Mouse (Mus musculus) liver, embryonic 14.5 days (tissue): ENCODE results near the gene Hoxd11. TPM values are rescaled to one million over a fixed set of nuclear protein-coding genes. Genes with fewer than 3 reads are reported as not detected.

Source experiments
- ATAC-seq: fragments of 200-750 bp; cut with Nextera tagmentation; 2 replicates; pipeline ENCODE4 v1.8.0; 2017; ENCODE audit warnings: moderate number of reproducible peaks, mild to moderate bottlenecking, moderate library complexity; ENCODE audit not compliant: insufficient read depth
- DNase-seq, 3 experiments: peaks; one replicate each; pipeline ENCODE4 v3.0.0-alpha.2; 2012 to 2013; ENCODE audit warnings: low read depth in 3 of 3, low spot score in 3 of 3
- H3K27ac ChIP-seq: fragments of 300-500 bp; sonication (generic); 2 replicates; pipeline ENCODE4 v1.5.1; 2014; ENCODE audit warnings: moderate library complexity, mild to moderate bottlenecking, control low read depth, inconsistent platforms
- H3K27me3 ChIP-seq: fragments of 300-500 bp; sonication (generic); 2 replicates; pipeline ENCODE4 v1.6.1; 2014; ENCODE audit warnings: mild to moderate bottlenecking, low read length, moderate library complexity; ENCODE audit not compliant: control insufficient read depth, insufficient read depth
- H3K36me3 ChIP-seq: fragments of 300-500 bp; sonication (generic); replicated peaks from 2 replicates; pipeline ENCODE4 v1.6.1; 2014; ENCODE audit warnings: low read depth; ENCODE audit not compliant: control insufficient read depth, insufficient read depth
- H3K4me1 ChIP-seq, 2 experiments: fragments of 200-500 bp in 1 of 2; fragments of 300-500 bp in 1 of 2; sonication (generic) in 1 of 2; replicated peaks; 2 replicates each; pipeline ENCODE4 v1.6.1; 2012 to 2014; ENCODE audit warnings: antibody characterized with exemption in 1 of 2, inconsistent platforms in 1 of 2, low read length in 1 of 2; ENCODE audit not compliant: control insufficient read depth in 2 of 2, insufficient read depth in 2 of 2
- H3K4me2 ChIP-seq: fragments of 300-500 bp; sonication (generic); 2 replicates; pipeline ENCODE4 v1.6.1; 2014; ENCODE audit warnings: low read depth, mild to moderate bottlenecking, control low read depth, moderate library complexity
- H3K4me3 ChIP-seq, 2 experiments: fragments of 200-500 bp in 1 of 2; fragments of 300-500 bp in 1 of 2; sonication (generic) in 1 of 2; 2 replicates each; pipeline ENCODE4 v1.5.1; 2012 to 2014; ENCODE audit warnings: low read depth in 2 of 2, low read length in 2 of 2, mild to moderate bottlenecking in 2 of 2, control low read depth in 1 of 2, inconsistent platforms in 1 of 2, moderate library complexity in 1 of 2; ENCODE audit not compliant: insufficient read depth in 1 of 2
- H3K9ac ChIP-seq: fragments of 300-500 bp; sonication (generic); replicated peaks from 2 replicates; pipeline ENCODE4 v1.6.1; 2014; ENCODE audit warnings: mild to moderate bottlenecking, control low read depth, moderate library complexity
- H3K9me3 ChIP-seq: fragments of 300-500 bp; sonication (generic); 2 replicates; pipeline ENCODE4 v1.6.1; 2016; ENCODE audit warnings: low read length, mixed read lengths; ENCODE audit not compliant: control insufficient read depth
- CTCF ChIP-seq: IDR thresholded peaks from 2 replicates; pipeline ENCODE4 v1.5.1; 2016; ENCODE audit warnings: antibody characterized with exemption, low read depth, control low read depth
- EP300 ChIP-seq: IDR thresholded peaks from 2 replicates; pipeline ENCODE4 v1.6.1; 2016; ENCODE audit warnings: antibody characterized with exemption, low read depth
- WGBS: fragments of 180-500 bp; shearing (Covaris S2); extraction: QIAGEN DNeasy Blood & Tissue Kit; methylation state at CpG from one replicate; pipeline ENCODE4 v1.1.7; 2014; ENCODE audit not compliant: insufficient replicate concordance; 5-methylcytosine and 5-hydroxymethylcytosine counted together
- polyA plus RNA-seq, 2 experiments: library from polyadenylated mRNA; depleted of rRNA in 1 of 2; stranded (reverse) in 1 of 2; unstranded in 1 of 2; fragments of >200 nt; fragmentation: Nextera tagmentation in 1 of 2; extraction: Ambion mirVana in 1 of 2; gene quantifications; 2 replicates each; pipeline versions ENCODE4 v1.2.1 to v1.2.3; 2012 to 2014

Hoxd11 gene
- polyA plus RNA-seq, 2 experiments, result 0.09 TPM; not detected in 1

GRCm38 (mm10) chr2:74724244-74725015 lies 45.1 kb downstream of the Hoxd11 start:
- ATAC-seq, result no peak
- no peak for DNase-seq
- no peak overlapping the region for H3K4me2 ChIP-seq

GRCm38 (mm10) chr2:74725171-74725570 lies 45.8 kb downstream of the Hoxd11 start:
- no peak for ATAC-seq
- 32% methylated on average over 17 of the region's 17 CpGs for WGBS
- H3K27me3 ChIP-seq, result peaks cover 90% of the 10 kb centered on the region

More at GRCm38 (mm10) chr2:74724244-74725015, 45.1 kb downstream of the Hoxd11 start:
- Histone ChIP-seq H3K4me3 (no peak overlapping the region), H3K27me3 (peaks cover 89% of the 10 kb centered on the region), H3K36me3 (no peaks in the 10 kb centered on the region), H3K9ac (no peak overlapping the region), H3K9me3 (no peaks in the 10 kb centered on the region), H3K4me1 (no peaks in the 10 kb centered on the region), H3K27ac (no peak overlapping the region)
- 30% methylated on average over 7 of the region's 7 CpGs for WGBS
- TF ChIP-seq CTCF, result no peak
- TF ChIP-seq EP300, result no peak

GRCm38 (mm10) chr2:74726551-74726950 lies 47.2 kb downstream of the Hoxd11 start, which contains the start of gene Gm28230:
Gm28230 (plus strand) TSS chr2:74726728.
- 32% methylated on average over 5 of the region's 5 CpGs for WGBS
- no peaks in the 10 kb centered on the region for H3K9me3 ChIP-seq
- H3K9ac ChIP-seq, result no peak within 1 kb of the TSS
- H3K4me3 ChIP-seq, result no peak within 1 kb of the TSS
- ATAC-seq (no peak), DNase-seq (no peak)
- no peak within 1 kb of the TSS for H3K27ac ChIP-seq
- no peaks in the 10 kb centered on the region for H3K4me1 ChIP-seq
- no peaks in the 10 kb centered on the region for H3K36me3 ChIP-seq
- TF ChIP-seq EP300, result no peak
- TF ChIP-seq CTCF, result no peak
- peak within 1 kb of the TSS; percentile 18; the same call in 1 of the 2 replicates for H3K4me2 ChIP-seq
- H3K27me3 ChIP-seq, result peaks cover 92% of the 10 kb centered on the region

More at GRCm38 (mm10) chr2:74725171-74725570, 45.8 kb downstream of the Hoxd11 start:
- Histone ChIP-seq H3K4me1 (no peaks in the 10 kb centered on the region), H3K36me3 (no peaks in the 10 kb centered on the region), H3K4me2 (no peak overlapping the region), H3K4me3 (no peak overlapping the region), H3K9me3 (no peaks in the 10 kb centered on the region), H3K9ac (no peak overlapping the region), H3K27ac (no peak overlapping the region)
- no peak for DNase-seq
- TF ChIP-seq CTCF (no peak), EP300 (no peak)

GRCm38 (mm10) chr2:74726973-74727639 lies 47.7 kb downstream of the Hoxd11 start:
- no peak overlapping the region for H3K4me3 ChIP-seq
- no peak for TF ChIP-seq CTCF
- no peak for TF ChIP-seq EP300
- no peaks in the 10 kb centered on the region for H3K4me1 ChIP-seq
- H3K27ac ChIP-seq, result no peak overlapping the region
- no peak overlapping the region for H3K9ac ChIP-seq
- H3K9me3 ChIP-seq, result no peaks in the 10 kb centered on the region
- H3K4me2 ChIP-seq, result peak overlapping the region; percentile 18; the same call in 1 of the 2 replicates
- H3K36me3 ChIP-seq, result no peaks in the 10 kb centered on the region
- DNase-seq, result no peak
- WGBS, result 7% methylated on average over 43 of the region's 43 CpGs
- peaks cover 92% of the 10 kb centered on the region for H3K27me3 ChIP-seq
- ATAC-seq, result no peak
